Mouse (Mus musculus) midbrain, embryonic 16.5 days (tissue): Measurements from ENCODE around the gene Ank. TPM values are rescaled to one million over a fixed set of nuclear protein-coding genes. Genes with fewer than 3 reads are reported as not detected.

Source experiments
- microRNA-seq: library from miRNA; unstranded; fragments of <30 nt; microRNA quantifications from one replicate; pipeline ENCODE4, GENCODE M21; 2017
- polyA plus RNA-seq: library from polyadenylated mRNA; unstranded; fragments of >200 nt; fragmentation: Nextera tagmentation; extraction: Ambion mirVana; gene quantifications from 2 replicates; pipeline ENCODE4 v1.2.1, GENCODE M21; 2015

Gene Ank
- polyA plus RNA-seq, 1 experiment from 2014 or later: 15.7 TPM

Small RNA genes within 50 kb of the gene (microRNA-seq; reads per million reads assigned to microRNA genes)
- 1.0 reads per million for gene Mir7117

Other genes starting within 250 kb of the Ank start
- gene Otulin, start 164.0 kb downstream of the Ank start, polyA plus RNA-seq: 20.7 and 21.6 TPM in 2 replicates
- gene Otulinl, start 214.9 kb downstream of the Ank start, polyA plus RNA-seq: 12.3 and 14.6 TPM in 2 replicates